Mouse (Mus musculus) heart, embryonic 13.5 days (tissue): ENCODE measurements around the gene Mpp6. TPM values are rescaled to one million over a fixed set of nuclear protein-coding genes. Genes with fewer than 3 reads are reported as not detected.

Experiments used
- polyA plus RNA-seq: library from polyadenylated mRNA; unstranded; fragments of >200 nt; fragmentation: Nextera tagmentation; extraction: Ambion mirVana; gene quantifications from 2 replicates; pipeline ENCODE4 v1.2.1, GENCODE M21; 2015

Gene Mpp6
- polyA plus RNA-seq, 1 experiment from 2014 or later: 56.9 TPM

Other genes starting within 250 kb of the Mpp6 start
- 32.9 and 34.6 TPM in 2 replicates for gene Gsdme, start 153.6 kb downstream of the Mpp6 start, polyA plus RNA-seq